Mouse (Mus musculus): Measurements from ENCODE around the gene Hivep3. TPM values are rescaled to one million over a fixed set of nuclear protein-coding genes. Genes with fewer than 3 reads are reported as not detected.

Hivep3 gene
- polyA plus RNA-seq, 1 experiment, result 40.0 TPM

- Histone ChIP-seq H3K36me3 (ENCODE audit: control insufficient read depth, insufficient read depth, low read length) (no peaks in the 10 kb centered on the region), H3K4me3 (ENCODE audit: control insufficient read depth, insufficient read depth, low read length) (no peak overlapping the region), H3K4me1 (replicated peaks; ENCODE audit: control insufficient read depth, insufficient read depth, low read length) (no peaks in the 10 kb centered on the region), H3K27ac (ENCODE audit: control insufficient read depth, insufficient read depth, low read length) (no peak overlapping the region), H3K27me3 (ENCODE audit: control insufficient read depth, insufficient read depth, low read length) (no peaks in the 10 kb centered on the region)
- no peak for TF ChIP-seq POLR2A (IDR thresholded peaks at IDR 0.05; ENCODE audit: control insufficient read depth, extremely low read depth, insufficient read depth, low read length, poor library complexity)
- TF ChIP-seq CTCF (IDR thresholded peaks at IDR 0.05; ENCODE audit: borderline replicate concordance, control insufficient read depth, extremely low read depth, insufficient read depth, low read length, poor library complexity), result no peak
- 100% methylated on average over 1 of the region's 1 CpGs for WGBS
- no peak for DNase-seq
Measured at GRCm38 (mm10) chr4:120186441-120186840, 452.9 kb downstream of the Hivep3 start.

GRCm38 (mm10) chr4:120186934-120187333 is 453.4 kb downstream of the Hivep3 start:
- no peaks in the 10 kb centered on the region for H3K4me1 ChIP-seq (replicated peaks; ENCODE audit: control insufficient read depth, insufficient read depth, low read length)

More at GRCm38 (mm10) chr4:120186934-120187333, 453.4 kb downstream of the Hivep3 start:
- no peak for DNase-seq
- Histone ChIP-seq H3K36me3 (ENCODE audit: control insufficient read depth, insufficient read depth, low read length) (no peaks in the 10 kb centered on the region), H3K27me3 (ENCODE audit: control insufficient read depth, insufficient read depth, low read length) (no peaks in the 10 kb centered on the region), H3K4me3 (ENCODE audit: control insufficient read depth, insufficient read depth, low read length) (no peak overlapping the region), H3K27ac (ENCODE audit: control insufficient read depth, insufficient read depth, low read length) (no peak overlapping the region)
- 43% methylated on average over 4 of the region's 4 CpGs for WGBS
- TF ChIP-seq CTCF (IDR thresholded peaks at IDR 0.05; ENCODE audit: borderline replicate concordance, control insufficient read depth, extremely low read depth, insufficient read depth, low read length, poor library complexity) (no peak), POLR2A (IDR thresholded peaks at IDR 0.05; ENCODE audit: control insufficient read depth, extremely low read depth, insufficient read depth, low read length, poor library complexity) (no peak)

Other genes starting within 250 kb of the Hivep3 start
- 1.8 and 2.2 TPM in 2 replicates for gene Rimkla, start 241.2 kb upstream of the Hivep3 start, polyA plus RNA-seq (2012; rRNA removed)
- 27.2 and 31.2 TPM in 2 replicates for gene Foxj3, start 196.8 kb upstream of the Hivep3 start, polyA plus RNA-seq (2012; rRNA removed)
- 4.4 and 7.1 TPM in 2 replicates for gene Frg2f1, start 194.3 kb upstream of the Hivep3 start, polyA plus RNA-seq (2012; rRNA removed)
- gene Guca2a, start 96.1 kb upstream of the Hivep3 start, polyA plus RNA-seq (2012; rRNA removed), result 0.54 and 0.75 TPM in 2 replicates
- gene Guca2b, start 74.8 kb upstream of the Hivep3 start, polyA plus RNA-seq (2012; rRNA removed), result 1.7 and 2.7 TPM in 2 replicates

All from thymus, adult 2 months (tissue).